Mouse (Mus musculus) CD4-positive, CD25-positive, alpha-beta regulatory T cell, adult 2 months (primary cell): Measurements from ENCODE around the gene Pigp.
"Not testable (repeated sequence)": the region's sequence is repeated elsewhere in the genome, so short reads cannot be mapped to it uniquely, and the experiment has no call there.

ENCODE experiments used
- DNase-seq: peaks from one replicate; pipeline ENCODE4 v3.0.0-alpha.2; 2012; ENCODE audit warnings: low read depth, low spot score

Gene Pigp

GRCm38 (mm10) chr16:94360578-94361350 is 10.9 kb downstream of the Pigp start:
- DNase-seq: no peak

- no peak for DNase-seq
Measured at GRCm38 (mm10) chr16:94358091-94358490, 13.6 kb downstream of the Pigp start.

DNA sequence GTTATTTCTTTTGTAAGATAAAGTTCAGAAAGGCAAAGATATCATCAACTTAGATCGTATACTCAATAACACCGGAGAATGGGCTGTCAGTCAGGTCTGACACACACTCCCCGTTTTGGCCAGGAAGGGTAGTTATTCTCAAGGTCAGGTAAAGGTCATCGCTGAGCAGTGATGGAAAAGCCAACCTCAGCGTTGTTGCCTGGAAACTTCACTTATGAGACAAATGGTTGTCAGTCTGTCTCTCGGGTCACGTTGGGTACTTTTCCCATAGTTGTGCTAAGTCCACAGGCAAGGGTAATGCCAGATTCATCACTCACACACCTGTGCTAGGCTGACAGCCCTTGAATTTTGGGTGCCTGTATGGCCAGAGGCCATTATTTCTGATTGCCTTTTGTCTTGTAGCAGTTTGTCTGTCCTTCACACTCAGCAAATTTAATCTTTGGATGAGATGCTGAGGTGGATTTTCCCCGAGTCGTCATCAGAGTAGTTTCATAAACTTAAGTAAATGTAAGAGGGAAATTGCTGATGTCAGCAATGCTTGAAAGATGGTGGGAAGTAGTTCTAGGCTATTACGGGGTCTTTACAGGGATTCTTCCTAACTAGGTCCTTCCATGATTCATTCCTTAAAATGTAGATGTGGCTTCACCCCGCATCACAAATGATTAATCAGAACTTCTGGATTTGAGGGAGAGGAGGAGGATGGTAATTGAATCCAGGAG is 14.7 kb downstream of the Pigp start:
- no peak for DNase-seq

DNA sequence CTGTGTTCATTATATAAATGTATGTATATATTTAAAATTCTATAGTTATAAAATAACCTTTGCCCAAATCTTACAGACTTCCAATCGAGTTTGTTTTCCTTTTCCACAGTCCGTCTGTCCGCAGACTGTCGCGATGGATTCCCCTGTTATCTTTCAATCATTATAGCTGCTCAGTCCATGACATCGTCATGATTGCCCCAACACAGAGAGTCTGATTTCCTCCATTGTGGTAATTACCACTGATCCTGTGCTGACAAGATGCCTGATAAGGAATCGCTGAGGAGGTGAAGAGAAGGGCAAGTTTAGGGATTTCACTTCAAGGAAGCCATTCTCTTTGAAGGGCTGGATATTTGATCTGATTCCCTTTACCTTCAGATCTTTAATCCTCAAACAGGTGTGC is 15.6 kb downstream of the Pigp start:
- no peak for DNase-seq

- peak; percentile 85 for DNase-seq
Measured at GRCm38 (mm10) chr16:94354450-94354849, 17.2 kb downstream of the Pigp start.

DNA sequence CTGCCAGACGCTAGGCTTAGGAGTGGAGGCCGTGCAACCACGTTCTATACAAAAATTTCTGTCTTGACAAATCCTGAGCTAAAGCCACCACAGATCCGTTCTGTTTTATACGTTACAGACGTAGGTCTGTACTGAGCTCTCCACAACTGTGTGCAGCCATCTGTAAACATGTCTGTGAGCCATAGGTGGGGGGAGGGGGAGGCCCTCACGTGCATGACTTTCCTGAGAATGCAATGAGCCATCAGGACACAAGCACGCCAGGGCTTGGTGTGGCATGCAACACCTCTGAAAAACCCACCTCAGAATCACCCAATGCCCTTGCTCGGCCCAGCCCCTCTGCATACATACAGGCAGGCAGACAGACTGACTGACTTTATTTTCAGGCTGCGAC is 21.4 kb downstream of the Pigp start:
- no peak for DNase-seq

GRCm38 (mm10) chr16:94349588-94350286 is 21.9 kb downstream of the Pigp start:
- DNase-seq: no peak

DNA sequence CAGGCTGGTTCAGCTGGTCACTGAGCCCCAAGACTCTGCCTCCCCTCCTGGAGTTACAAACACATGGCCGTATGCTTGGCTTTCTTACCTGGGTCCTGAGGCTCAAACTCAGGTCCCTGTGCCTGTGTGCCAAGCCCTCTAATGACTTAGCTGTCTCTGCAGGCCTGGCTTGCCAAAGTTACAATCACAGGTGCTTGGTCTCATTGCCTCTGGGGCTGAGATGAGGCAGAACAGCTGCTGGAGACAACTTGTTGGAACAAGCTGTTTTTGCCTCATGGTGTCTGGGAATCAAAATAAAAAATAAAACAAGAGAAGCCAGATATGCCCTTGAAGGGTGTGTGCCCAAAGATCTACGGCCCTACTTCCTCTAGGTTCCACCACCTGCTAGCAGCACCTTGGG is 22.9 kb downstream of the Pigp start:
- no peak for DNase-seq

- no peak for DNase-seq
Measured at GRCm38 (mm10) chr16:94347080-94347731, 24.4 kb downstream of the Pigp start.

GRCm38 (mm10) chr16:94345733-94346132 is 25.9 kb downstream of the Pigp start:
- DNase-seq: no peak

GRCm38 (mm10) chr16:94339164-94340160 is 32.2 kb downstream of the Pigp start:
- not testable (repeated sequence) for DNase-seq

GRCm38 (mm10) chr16:94335656-94336055 is 36.0 kb downstream of the Pigp start:
- DNase-seq: no peak

DNA sequence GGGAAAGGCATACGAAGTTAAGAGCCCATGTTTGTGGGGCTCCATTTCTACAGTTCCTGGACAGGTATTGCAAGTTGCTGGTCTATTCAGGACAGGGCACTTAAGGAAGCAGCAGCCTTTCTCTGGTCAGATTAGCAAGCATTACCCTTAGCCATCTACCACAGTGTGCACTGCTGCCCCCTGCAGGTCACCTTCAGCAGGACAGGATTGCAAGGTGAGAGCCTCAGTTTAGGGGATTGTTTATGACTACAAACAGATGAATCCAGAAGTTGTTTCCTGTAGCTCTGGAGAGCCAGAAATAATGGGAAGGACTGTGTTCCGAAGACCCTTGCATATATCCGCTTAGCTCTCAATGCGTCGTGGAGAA is 39.8 kb downstream of the Pigp start:
- peak; percentile 88 for DNase-seq

DNA sequence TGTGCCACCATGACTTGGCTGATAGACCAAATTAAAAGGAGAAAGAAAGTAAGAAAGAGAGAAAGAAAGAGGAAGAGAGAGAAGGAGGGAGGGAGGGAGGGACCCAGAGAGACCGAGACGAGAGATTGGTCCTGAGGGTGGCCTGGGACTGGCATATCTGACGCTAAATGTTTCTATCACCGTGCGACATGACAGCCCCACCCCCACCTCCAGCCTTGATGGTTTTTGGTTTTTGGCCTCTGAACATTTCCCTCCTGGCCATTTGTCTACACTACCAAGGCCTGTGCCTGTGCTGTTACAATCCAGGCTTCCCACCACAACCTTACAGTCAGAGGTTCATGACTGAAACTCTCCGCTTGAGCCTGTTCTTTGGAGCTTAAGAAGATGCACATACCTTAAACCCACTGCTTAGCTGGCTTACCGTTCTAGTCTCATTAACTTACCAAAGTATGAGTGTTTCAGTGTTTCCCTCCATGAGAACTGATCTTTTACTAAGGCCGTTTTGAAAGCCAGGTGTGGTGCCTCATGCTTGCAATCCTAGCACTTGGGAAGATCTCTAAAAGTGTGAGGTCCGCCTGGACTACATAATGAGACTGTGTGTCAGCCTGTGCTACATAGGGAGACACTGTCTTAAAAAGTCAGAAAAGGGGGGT is 40.3 kb downstream of the Pigp start:
- DNase-seq: no peak

GRCm38 (mm10) chr16:94330429-94330828 is 41.2 kb downstream of the Pigp start:
- DNase-seq: no peak

GRCm38 (mm10) chr16:94328881-94329867 is 42.5 kb downstream of the Pigp start:
- peak; percentile 46 for DNase-seq

- peak; percentile 51 for DNase-seq
Measured at GRCm38 (mm10) chr16:94327781-94328711, 43.6 kb downstream of the Pigp start, which contains the start of gene Ripply3. Gene Ripply3 (plus strand): TSS chr16:94328420.

DNA sequence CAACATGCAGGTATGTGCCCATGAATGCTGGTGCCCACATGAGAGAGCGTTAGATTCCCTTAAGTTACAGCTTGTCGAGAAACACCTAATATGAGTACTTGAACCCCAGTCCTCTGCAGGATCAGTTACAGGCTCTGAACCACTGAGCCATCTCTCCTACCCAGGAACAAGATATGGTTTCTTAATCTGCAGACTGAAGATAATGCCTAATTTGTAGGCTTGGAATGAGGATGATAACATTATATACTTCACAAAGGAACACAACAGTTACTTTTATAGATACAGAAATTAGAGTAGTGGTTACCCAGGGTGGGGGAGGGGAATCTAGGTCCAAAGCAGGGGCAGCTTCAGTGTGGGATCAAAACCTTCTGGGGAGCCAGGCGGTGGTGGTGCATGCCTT is 45.6 kb downstream of the Pigp start:
- DNase-seq: no peak
